Mouse (Mus musculus) ES-Bruce4 (cell line): ENCODE measurements around the gene Fgfr4. TPM values are rescaled to one million over a fixed set of nuclear protein-coding genes. Genes with fewer than 3 reads are reported as not detected.

ENCODE experiments used
- H3K27ac ChIP-seq: 2 replicates; pipeline ENCODE4 v1.5.1; 2012; ENCODE audit warnings: low read length, inconsistent platforms; ENCODE audit not compliant: insufficient read depth
- H3K27me3 ChIP-seq: 2 replicates; pipeline ENCODE4 v1.6.1; 2012; ENCODE audit warnings: mild to moderate bottlenecking, low read length, inconsistent platforms; ENCODE audit not compliant: control insufficient read depth, poor library complexity, insufficient read depth, severe bottlenecking
- H3K36me3 ChIP-seq: 2 replicates; pipeline ENCODE4 v1.6.1; 2012; ENCODE audit warnings: inconsistent platforms, mild to moderate bottlenecking, low read length, moderate library complexity; ENCODE audit not compliant: control insufficient read depth, poor library complexity, insufficient read depth, severe bottlenecking
- H3K4me1 ChIP-seq: one replicate; pipeline ENCODE4 v1.8.1; 2011; ENCODE audit warnings: low read length; ENCODE audit not compliant: control insufficient read depth, insufficient read depth
- H3K4me3 ChIP-seq: 2 replicates; pipeline ENCODE4 v1.5.1; 2011; ENCODE audit warnings: low read depth, mild to moderate bottlenecking, low read length
- H3K9ac ChIP-seq: 2 replicates; pipeline ENCODE4 v1.6.1; 2012; ENCODE audit warnings: low read depth, mild to moderate bottlenecking, inconsistent platforms; ENCODE audit not compliant: poor library complexity, severe bottlenecking
- H3K9me3 ChIP-seq: replicated peaks from 2 replicates; pipeline ENCODE4 v1.6.1; 2012; ENCODE audit warnings: mild to moderate bottlenecking, low read length, inconsistent platforms; ENCODE audit not compliant: control insufficient read depth, poor library complexity, insufficient read depth, severe bottlenecking
- CTCF ChIP-seq: IDR thresholded peaks from one replicate; pipeline ENCODE4 v1.8.1; 2011; ENCODE audit warnings: low read depth, low read length
- EP300 ChIP-seq: IDR thresholded peaks from 2 replicates; pipeline ENCODE4 v1.6.1; 2011; ENCODE audit warnings: low read depth, low read length; ENCODE audit not compliant: insufficient read depth
- POLR2A ChIP-seq: IDR thresholded peaks from one replicate; pipeline ENCODE4 v1.8.1; 2011; ENCODE audit warnings: low read length; ENCODE audit not compliant: insufficient read depth
- polyA plus RNA-seq: library from polyadenylated mRNA; stranded (reverse); fragments of >200 nt; gene quantifications from 2 replicates; pipeline ENCODE4 v1.2.4, GENCODE M21; 2011; ENCODE audit warnings: low read depth; ENCODE audit not compliant: missing spikeins, insufficient read depth, insufficient read length

Fgfr4 gene
- 0.93 and 1.0 TPM in 2 replicates for polyA plus RNA-seq

GRCm38 (mm10) chr13:55152621-55153415, at the start of gene Fgfr4:
TSS of gene Fgfr4 (plus strand) at chr13:55152640.
- H3K4me3 ChIP-seq, result peak within 1 kb of the TSS; percentile 37

GRCm38 (mm10) chr13:55103351-55103750, 49.1 kb upstream of the Fgfr4 start:
- H3K9ac ChIP-seq, result no peak overlapping the region

More at GRCm38 (mm10) chr13:55152621-55153415, at the start of gene Fgfr4:
- Histone ChIP-seq H3K27ac (no peak within 1 kb of the TSS), H3K9ac (peak within 1 kb of the TSS; percentile 56), H3K36me3 (no peaks in the 10 kb centered on the region), H3K9me3 (no peaks in the 10 kb centered on the region), H3K4me1 (no peaks in the 10 kb centered on the region), H3K27me3 (no peaks in the 10 kb centered on the region)
- TF ChIP-seq POLR2A (no peak), EP300 (no peak), CTCF (no peak)

GRCm38 (mm10) chr13:55105045-55105952, 47.1 kb upstream of the Fgfr4 start, which contains the start of gene Zfp346:
TSS of gene Zfp346 (plus strand) at chr13:55105311.
- peaks cover 3% of the 10 kb centered on the region; the same call in 1 of the 2 replicates for H3K9me3 ChIP-seq
- no peaks in the 10 kb centered on the region for H3K27me3 ChIP-seq
- no peaks in the 10 kb centered on the region for H3K4me1 ChIP-seq
- H3K27ac ChIP-seq, result 0 out of 2 replicates have a peak within 1 kb of the TSS, but pooled peaks have one; percentile 14
- TF ChIP-seq CTCF (no peak), EP300 (no peak), POLR2A (peak; percentile 95)
- H3K36me3 ChIP-seq, result peaks cover 11% of the 10 kb centered on the region
- peak within 1 kb of the TSS; percentile 58 for H3K9ac ChIP-seq
- H3K4me3 ChIP-seq, result peak within 1 kb of the TSS; percentile 96

More at GRCm38 (mm10) chr13:55103351-55103750, 49.1 kb upstream of the Fgfr4 start:
- Histone ChIP-seq H3K9me3 (peaks cover 3% of the 10 kb centered on the region; the same call in 1 of the 2 replicates), H3K36me3 (peaks cover 11% of the 10 kb centered on the region), H3K4me3 (no peak overlapping the region), H3K4me1 (no peaks in the 10 kb centered on the region), H3K27me3 (no peaks in the 10 kb centered on the region), H3K27ac (no peak overlapping the region)
- no peak for TF ChIP-seq CTCF
- TF ChIP-seq POLR2A, result no peak
- TF ChIP-seq EP300, result no peak

- Histone ChIP-seq H3K4me3 (peak overlapping the region; percentile 96), H3K4me1 (no peaks in the 10 kb centered on the region), H3K27ac (no peak overlapping the region), H3K36me3 (peaks cover 11% of the 10 kb centered on the region), H3K9ac (peak overlapping the region; percentile 58), H3K27me3 (no peaks in the 10 kb centered on the region), H3K9me3 (peaks cover 3% of the 10 kb centered on the region; the same call in 1 of the 2 replicates)
- TF ChIP-seq CTCF (no peak), EP300 (no peak), POLR2A (no peak)
Observed at GRCm38 (mm10) chr13:55105953-55106691, 46.3 kb upstream of the Fgfr4 start.

GRCm38 (mm10) chr13:55107116-55107515, 45.3 kb upstream of the Fgfr4 start:
- TF ChIP-seq CTCF (no peak), EP300 (no peak), POLR2A (no peak)
- Histone ChIP-seq H3K9me3 (no peaks in the 10 kb centered on the region), H3K27me3 (no peaks in the 10 kb centered on the region), H3K4me3 (no peak overlapping the region), H3K27ac (no peak overlapping the region), H3K4me1 (no peaks in the 10 kb centered on the region), H3K36me3 (peaks cover 11% of the 10 kb centered on the region), H3K9ac (no peak overlapping the region)
